Mouse (Mus musculus): ENCODE data around the gene Spag16.
"Not testable (repeated sequence)": the region's sequence is repeated elsewhere in the genome, so short reads cannot be mapped to it uniquely, and the experiment has no call there.

The Spag16 gene

GRCm38 (mm10) chr1:69826806-69827703 lies at the start of gene Spag16:
TSS of gene Spag16 (plus strand) at chr1:69826970.
- DNase-seq, result peak; percentile 15 to 38

DNA sequence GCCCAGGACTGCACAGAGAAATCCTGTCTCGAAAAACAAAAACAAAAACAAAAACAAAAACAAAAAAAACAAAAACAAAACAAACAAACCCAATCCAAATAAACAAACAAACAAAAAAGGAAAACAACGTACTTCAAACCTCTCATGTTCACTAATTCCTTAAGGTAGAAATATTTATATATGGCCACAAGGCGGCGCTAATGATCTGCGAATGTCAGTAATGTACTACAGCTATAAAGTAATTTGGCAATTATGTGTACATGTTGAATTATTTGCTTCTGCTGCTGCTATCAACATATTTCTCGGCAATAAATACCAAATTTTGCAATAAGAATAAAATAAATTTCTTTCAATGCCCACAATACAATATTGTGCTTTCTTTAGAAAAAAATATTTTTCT lies 41.6 kb upstream of the Spag16 start:
- DNase-seq, result peak in 1 of 2 experiments; percentile 63

DNA sequence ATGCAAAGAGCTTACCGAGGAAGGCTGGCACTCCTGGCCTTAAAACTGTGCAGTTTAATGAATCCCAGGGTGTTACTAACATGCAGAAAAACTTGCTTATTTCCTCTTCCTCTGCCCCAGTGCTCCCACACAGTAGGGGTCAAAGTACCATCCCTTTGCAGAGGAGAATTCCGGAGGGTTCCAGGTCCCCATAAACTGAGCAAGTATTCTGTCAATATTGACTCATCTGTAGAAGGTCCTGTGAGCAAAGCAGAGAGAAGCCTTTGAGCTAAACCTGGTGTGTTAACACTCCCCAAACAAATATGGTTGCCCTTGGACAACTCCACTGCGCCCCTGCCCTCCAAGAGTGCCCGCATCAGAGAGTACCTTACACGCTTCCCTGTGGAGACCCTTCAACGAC lies 40.1 kb upstream of the Spag16 start:
- DNase-seq, result no peak

- DNase-seq, result no peak
Observed at GRCm38 (mm10) chr1:69787379-69787778, 39.4 kb upstream of the Spag16 start.

GRCm38 (mm10) chr1:69790337-69791250 lies 36.2 kb upstream of the Spag16 start:
- peak; percentile 48 to 72 for DNase-seq

- DNase-seq, result no peak
Observed at GRCm38 (mm10) chr1:69798948-69799565, 27.7 kb upstream of the Spag16 start.

DNA sequence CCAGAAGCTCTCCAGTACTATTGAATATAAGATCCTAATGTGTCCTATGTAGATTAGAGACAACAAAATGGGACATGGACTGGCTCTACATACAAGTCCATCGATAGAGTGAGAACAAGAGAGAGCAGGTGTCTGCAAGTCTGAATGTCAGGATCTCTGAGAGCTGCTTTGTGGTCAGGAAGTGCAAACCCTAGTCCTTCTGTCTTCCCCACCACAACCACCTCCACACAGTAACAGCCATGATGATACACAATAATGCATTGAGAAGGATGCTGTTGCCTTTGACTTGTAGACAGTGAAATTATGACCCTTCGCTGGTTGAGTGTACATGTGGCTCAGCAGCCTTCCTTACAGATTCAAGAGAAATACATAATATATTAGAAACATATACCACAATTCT lies 16.6 kb upstream of the Spag16 start:
- DNase-seq, result no peak

DNA sequence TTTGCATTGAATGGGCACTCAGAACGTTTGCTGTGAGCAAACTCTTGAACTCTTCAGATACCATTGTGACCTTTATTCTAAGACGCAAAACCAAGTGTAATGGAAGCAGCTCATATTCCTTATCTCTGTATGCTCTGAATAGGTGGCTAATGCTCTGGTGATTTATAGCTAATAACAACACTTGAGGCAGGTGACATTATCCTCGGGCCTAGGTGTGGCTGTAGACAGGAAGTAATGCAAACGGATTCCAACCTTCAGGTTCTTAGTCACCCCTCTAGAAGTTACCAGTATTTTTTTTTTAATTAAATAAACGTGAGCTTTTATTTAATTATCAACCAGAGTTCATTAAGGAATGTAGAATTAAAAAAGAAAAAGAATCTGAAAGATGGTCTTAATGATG lies 1.1 kb upstream of the Spag16 start:
- not testable (repeated sequence) for DNase-seq

GRCm38 (mm10) chr1:69828872-69829479 lies 2.2 kb downstream of the Spag16 start:
- DNase-seq, result peak in 1 of 2 experiments; percentile 9

DNA sequence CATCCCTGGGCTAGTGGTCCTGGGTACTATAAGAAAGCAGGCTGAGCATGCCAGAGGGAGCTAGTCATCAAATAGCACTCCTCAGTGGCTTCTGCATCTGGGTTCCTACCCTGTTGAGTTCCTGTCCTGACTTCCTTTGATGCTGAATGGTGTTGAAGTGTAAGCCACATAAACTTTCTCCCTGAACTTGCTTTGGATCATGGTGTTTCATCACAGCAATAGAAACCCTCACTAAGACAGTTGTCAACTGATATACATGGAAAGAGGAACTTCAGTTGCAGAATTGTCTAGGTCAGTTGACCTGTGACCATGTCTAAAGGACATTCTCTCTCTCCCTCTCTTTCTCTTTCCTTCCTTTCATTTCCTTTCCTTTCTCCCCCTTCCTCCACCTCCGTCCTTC lies 3.8 kb downstream of the Spag16 start:
- no peak for DNase-seq

DNA sequence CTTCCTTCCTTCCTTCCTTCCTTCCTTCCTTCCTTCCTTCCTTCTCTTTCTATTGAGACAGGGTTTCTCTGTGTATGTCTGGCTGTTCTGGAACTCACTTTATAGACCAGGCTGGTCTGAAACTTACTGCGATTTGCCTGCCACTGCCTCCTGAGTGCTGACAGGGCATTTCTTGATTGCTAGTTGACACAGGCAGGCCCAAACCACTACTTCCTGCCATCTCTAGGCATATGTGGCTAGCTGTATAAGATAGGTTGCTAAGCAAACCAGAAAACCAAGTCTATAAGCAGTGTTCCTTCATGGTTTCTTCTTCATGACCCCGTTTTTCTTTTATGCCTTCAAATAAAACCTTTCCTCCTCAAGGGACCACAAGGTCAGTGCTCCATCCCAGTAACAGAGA lies 4.2 kb downstream of the Spag16 start:
- DNase-seq, result no peak

DNA sequence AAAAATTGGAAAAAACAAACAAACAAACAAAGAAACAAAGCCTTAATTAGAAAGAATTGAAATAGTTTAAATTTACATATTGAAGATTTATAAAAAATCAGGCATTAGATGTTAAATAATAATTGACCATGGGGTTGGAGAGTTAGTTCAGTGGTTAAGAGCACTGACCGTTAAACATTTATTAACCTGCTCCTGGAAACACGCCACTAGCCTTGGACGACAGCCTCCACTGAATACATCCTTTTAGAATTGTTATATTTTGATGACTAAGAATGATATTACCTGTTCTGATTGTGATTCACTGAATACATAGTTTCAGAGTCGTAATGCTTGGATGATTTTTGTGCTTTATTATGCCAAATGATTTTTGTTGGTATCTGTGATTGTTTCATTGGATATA lies 6.7 kb downstream of the Spag16 start:
- not testable (repeated sequence) for DNase-seq

- no peak for DNase-seq
Observed at GRCm38 (mm10) chr1:69853436-69853835, 26.7 kb downstream of the Spag16 start.

DNA sequence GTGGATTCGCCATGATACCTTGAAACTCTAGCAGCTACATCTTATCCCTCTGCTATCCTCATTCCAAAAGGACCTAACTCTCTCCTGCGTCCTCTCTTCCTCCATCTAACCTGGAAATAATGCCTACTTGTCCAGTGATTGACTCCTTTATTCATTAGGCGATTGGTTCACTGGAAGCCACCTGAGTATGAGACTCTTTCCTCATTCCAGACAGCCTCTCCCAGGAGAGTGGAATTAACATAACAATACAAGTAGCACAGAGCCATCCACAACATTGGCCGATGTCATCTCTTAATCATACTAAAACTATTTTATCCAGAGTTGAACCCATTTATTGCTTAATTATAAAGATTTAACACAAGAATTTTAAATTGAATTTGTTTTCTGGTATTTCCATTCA lies 41.0 kb downstream of the Spag16 start:
- DNase-seq, result no peak

DNA sequence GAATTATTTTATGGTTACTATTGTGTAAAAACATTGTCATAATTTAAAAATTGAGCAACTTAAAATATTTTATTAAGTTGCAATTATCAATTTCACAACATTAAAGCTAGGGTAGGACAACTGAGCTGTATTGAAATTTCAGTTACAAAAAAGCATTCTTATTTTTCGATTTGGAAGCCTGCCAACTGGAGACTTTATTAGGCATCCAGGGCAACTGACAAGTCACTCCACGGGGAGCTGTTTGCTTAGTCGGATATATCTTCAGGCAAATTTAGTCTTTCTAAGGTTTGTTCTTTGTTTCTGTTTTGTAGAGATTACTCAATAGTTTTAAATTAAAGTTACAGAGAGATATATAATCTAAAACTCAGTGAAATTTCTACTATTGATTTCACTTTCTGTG lies 129.8 kb downstream of the Spag16 start:
- DNase-seq, result no peak

DNA sequence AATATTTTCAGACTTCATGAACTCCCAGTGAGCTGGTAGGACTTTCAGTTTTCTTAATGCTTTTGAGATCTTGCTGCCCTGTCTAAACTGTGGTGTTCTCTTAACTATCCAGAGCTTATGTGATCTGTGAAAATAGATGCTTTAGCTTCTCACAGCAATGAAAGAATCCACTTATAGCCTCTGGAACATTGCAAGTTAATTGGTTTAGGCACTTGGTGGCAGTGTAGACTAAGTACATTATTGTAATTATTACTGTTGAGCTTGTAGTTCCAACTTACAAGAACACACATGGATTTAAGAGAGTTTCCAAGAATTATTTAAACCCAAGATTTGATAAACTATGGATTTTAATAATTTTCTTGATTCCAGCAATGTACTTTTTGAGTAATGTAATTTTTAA lies 170.1 kb downstream of the Spag16 start:
- DNase-seq, result no peak

DNA sequence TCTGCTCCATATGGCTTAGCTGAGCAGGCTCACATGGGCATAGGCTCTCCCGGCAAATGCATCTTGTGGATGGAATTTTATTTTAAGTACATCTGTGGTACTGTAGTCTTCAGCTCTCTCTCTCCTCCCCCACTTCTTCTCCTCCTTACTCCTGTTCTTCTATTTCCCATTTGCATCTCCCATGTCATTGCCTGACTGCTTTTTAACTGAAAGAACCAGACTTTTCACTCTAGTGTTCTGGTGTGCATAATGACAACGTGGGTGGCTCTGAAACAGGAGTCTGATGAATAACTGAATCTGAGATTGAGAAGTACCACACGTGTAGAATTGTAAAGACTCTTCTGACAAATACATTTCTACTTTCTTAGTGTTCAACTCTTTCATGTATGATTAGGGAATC lies 186.2 kb downstream of the Spag16 start:
- no peak for DNase-seq

- no peak for DNase-seq
Observed at GRCm38 (mm10) chr1:70037384-70037783, 210.6 kb downstream of the Spag16 start.

- no peak for DNase-seq
Observed at GRCm38 (mm10) chr1:70067404-70067803, 240.6 kb downstream of the Spag16 start.

- no peak for DNase-seq
Observed at GRCm38 (mm10) chr1:70073440-70073839, 246.7 kb downstream of the Spag16 start.

- DNase-seq, result no peak
Observed at GRCm38 (mm10) chr1:70078806-70079205, 252.0 kb downstream of the Spag16 start.

GRCm38 (mm10) chr1:70082208-70082878 lies 255.6 kb downstream of the Spag16 start:
- no peak for DNase-seq
